Mouse (Mus musculus) intestine, embryonic 15.5 days (tissue): Measurements from ENCODE around the gene Chrdl2. TPM values are rescaled to one million over a fixed set of nuclear protein-coding genes. Genes with fewer than 3 reads are reported as not detected.

ENCODE experiments used
- ATAC-seq: fragments of 200-750 bp; cut with Nextera tagmentation; 2 replicates; pipeline ENCODE4 v1.8.0; 2017; ENCODE audit warnings: moderate TSS enrichment, moderate library complexity
- H3K27ac ChIP-seq: fragments of 300-500 bp; sonication (generic); 2 replicates; pipeline ENCODE4 v1.5.1; 2015; ENCODE audit warnings: mild to moderate bottlenecking, inconsistent platforms
- H3K27me3 ChIP-seq: fragments of 300-500 bp; sonication (generic); replicated peaks from 2 replicates; pipeline ENCODE4 v1.6.1; 2015; ENCODE audit warnings: inconsistent platforms
- H3K36me3 ChIP-seq: fragments of 300-500 bp; sonication (generic); 2 replicates; pipeline ENCODE4 v1.6.1; 2015; ENCODE audit warnings: inconsistent platforms
- H3K4me1 ChIP-seq: fragments of 300-500 bp; sonication (generic); replicated peaks from 2 replicates; pipeline ENCODE4 v1.6.1; 2015; ENCODE audit warnings: inconsistent platforms
- H3K4me2 ChIP-seq: fragments of 300-500 bp; sonication (generic); replicated peaks from 2 replicates; pipeline ENCODE4 v1.6.1; 2015; ENCODE audit warnings: mild to moderate bottlenecking, inconsistent platforms
- H3K4me3 ChIP-seq: fragments of 300-500 bp; sonication (generic); replicated peaks from 2 replicates; pipeline ENCODE4 v1.5.1; 2015; ENCODE audit warnings: inconsistent platforms
- H3K9ac ChIP-seq: fragments of 300-500 bp; sonication (generic); 2 replicates; pipeline ENCODE4 v1.6.1; 2015; ENCODE audit warnings: inconsistent platforms
- H3K9me3 ChIP-seq: fragments of 300-500 bp; sonication (generic); 2 replicates; pipeline ENCODE4 v1.6.1; 2016; ENCODE audit warnings: inconsistent platforms
- WGBS: fragments of 180-500 bp; shearing (Covaris S2); methylation state at CpG from one replicate; pipeline ENCODE4 v1.1.7; 2015; 5-methylcytosine and 5-hydroxymethylcytosine counted together
- polyA plus RNA-seq: library from polyadenylated mRNA; unstranded; fragments of >200 nt; fragmentation: Nextera tagmentation; extraction: Ambion mirVana; gene quantifications from 2 replicates; pipeline ENCODE4 v1.2.1, GENCODE M21; 2015

Gene Chrdl2
- polyA plus RNA-seq, 1 experiment from 2014 or later = 0.72 TPM

- Histone ChIP-seq H3K9me3 (no peaks in the 10 kb centered on the region), H3K9ac (no peak overlapping the region), H3K27me3 (no peaks in the 10 kb centered on the region), H3K27ac (no peak overlapping the region), H3K4me2 (no peak overlapping the region), H3K4me1 (peaks cover 10% of the 10 kb centered on the region), H3K4me3 (no peak overlapping the region), H3K36me3 (no peaks in the 10 kb centered on the region)
- ATAC-seq = 0 out of 2 replicates have a peak, but pooled peaks have one; percentile 28
- WGBS = 64% methylated on average over 10 of the region's 10 CpGs
Measured at GRCm38 (mm10) chr7:99974208-99974970, 31.6 kb upstream of the Chrdl2 start.

DNA sequence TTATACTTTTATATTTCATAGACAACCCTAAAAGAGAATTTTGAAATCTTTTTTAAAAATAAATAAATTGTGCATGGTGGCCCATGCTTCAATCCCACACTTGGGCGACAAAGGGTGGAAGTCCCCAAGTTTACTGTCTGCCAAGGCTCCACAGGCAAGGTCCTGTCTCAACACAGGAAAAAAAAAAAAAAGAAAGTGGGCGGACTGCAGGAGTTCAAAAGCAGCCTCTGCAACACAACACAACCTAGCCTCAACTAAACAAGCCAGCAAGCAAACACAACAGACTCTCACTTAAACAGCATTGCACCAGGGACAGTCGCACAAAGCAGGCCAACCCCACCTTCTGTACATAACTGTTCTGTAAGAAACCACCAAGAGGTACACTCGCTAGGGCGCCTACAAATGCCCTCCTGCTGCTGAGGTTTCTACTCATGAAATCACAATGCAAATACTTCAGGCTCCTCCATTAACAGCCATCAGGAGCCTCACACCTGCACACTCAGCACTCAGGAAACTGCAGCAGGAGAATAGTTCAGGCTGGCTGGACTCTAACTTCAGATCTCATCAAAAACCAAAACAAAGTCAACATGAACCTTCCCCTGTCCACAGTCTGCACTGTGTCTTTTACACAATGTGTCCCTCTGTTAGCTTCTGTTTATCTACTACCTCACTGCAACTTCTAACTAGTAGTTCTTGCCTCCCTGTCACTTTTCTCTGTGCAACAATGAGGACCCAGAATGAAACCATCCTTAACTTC is 30.0 kb upstream of the Chrdl2 start:
- no peaks in the 10 kb centered on the region for H3K9me3 ChIP-seq
- no peak for ATAC-seq
- peaks cover 15% of the 10 kb centered on the region for H3K4me1 ChIP-seq
- H3K4me3 ChIP-seq = no peak overlapping the region
- H3K36me3 ChIP-seq = no peaks in the 10 kb centered on the region
- H3K9ac ChIP-seq = no peak overlapping the region
- WGBS = 75% methylated on average over 5 of the region's 5 CpGs
- H3K4me2 ChIP-seq = no peak overlapping the region
- no peak overlapping the region for H3K27ac ChIP-seq
- H3K27me3 ChIP-seq = no peaks in the 10 kb centered on the region

GRCm38 (mm10) chr7:99978041-99978440 is 27.9 kb upstream of the Chrdl2 start:
- Histone ChIP-seq H3K9ac (no peak overlapping the region), H3K4me2 (no peak overlapping the region), H3K27ac (no peak overlapping the region), H3K4me3 (no peak overlapping the region), H3K27me3 (no peaks in the 10 kb centered on the region), H3K36me3 (no peaks in the 10 kb centered on the region), H3K4me1 (peaks cover 17% of the 10 kb centered on the region), H3K9me3 (no peaks in the 10 kb centered on the region)
- 79% methylated on average over 2 of the region's 2 CpGs for WGBS
- ATAC-seq = no peak

- WGBS = 6% methylated on average over 6 of the region's 6 CpGs
- no peak for ATAC-seq
- H3K27ac ChIP-seq = peak overlapping the region; percentile 95; the same call in 1 of the 2 replicates
Measured at GRCm38 (mm10) chr7:99979081-99979480, 26.9 kb upstream of the Chrdl2 start.

GRCm38 (mm10) chr7:99979546-99980131 is 26.3 kb upstream of the Chrdl2 start:
- Histone ChIP-seq H3K9me3 (no peaks in the 10 kb centered on the region), H3K27me3 (no peaks in the 10 kb centered on the region), H3K9ac (peak overlapping the region; percentile 98), H3K36me3 (no peaks in the 10 kb centered on the region), H3K4me3 (peak overlapping the region; percentile 100), H3K4me2 (peak overlapping the region; percentile 78), H3K27ac (peak overlapping the region; percentile 95), H3K4me1 (peaks cover 14% of the 10 kb centered on the region)
- ATAC-seq = peak; percentile 87
- WGBS = under 1% methylated on average over 51 of the region's 51 CpGs

More at GRCm38 (mm10) chr7:99979081-99979480, 26.9 kb upstream of the Chrdl2 start:
- peak overlapping the region; percentile 98 for H3K9ac ChIP-seq
- H3K36me3 ChIP-seq = no peaks in the 10 kb centered on the region
- H3K4me1 ChIP-seq = peaks cover 17% of the 10 kb centered on the region
- peak overlapping the region; percentile 100 for H3K4me3 ChIP-seq
- no peaks in the 10 kb centered on the region for H3K9me3 ChIP-seq
- peak overlapping the region; percentile 78 for H3K4me2 ChIP-seq
- no peaks in the 10 kb centered on the region for H3K27me3 ChIP-seq

GRCm38 (mm10) chr7:99980132-99980591 is 25.8 kb upstream of the Chrdl2 start, which contains the start of gene Rnf169:
Gene Rnf169, minus strand, starts transcription at chr7:99980448.
- H3K4me2 ChIP-seq = peak within 1 kb of the TSS; percentile 78
- H3K9ac ChIP-seq = peak within 1 kb of the TSS; percentile 98
- H3K27ac ChIP-seq = peak within 1 kb of the TSS; percentile 95
- H3K4me1 ChIP-seq = peaks cover 13% of the 10 kb centered on the region
- H3K27me3 ChIP-seq = no peaks in the 10 kb centered on the region
- H3K36me3 ChIP-seq = no peaks in the 10 kb centered on the region
- peak within 1 kb of the TSS; percentile 100 for H3K4me3 ChIP-seq
- ATAC-seq = peak; percentile 97
- no peaks in the 10 kb centered on the region for H3K9me3 ChIP-seq
- WGBS = 1% methylated on average over 55 of the region's 55 CpGs

DNA sequence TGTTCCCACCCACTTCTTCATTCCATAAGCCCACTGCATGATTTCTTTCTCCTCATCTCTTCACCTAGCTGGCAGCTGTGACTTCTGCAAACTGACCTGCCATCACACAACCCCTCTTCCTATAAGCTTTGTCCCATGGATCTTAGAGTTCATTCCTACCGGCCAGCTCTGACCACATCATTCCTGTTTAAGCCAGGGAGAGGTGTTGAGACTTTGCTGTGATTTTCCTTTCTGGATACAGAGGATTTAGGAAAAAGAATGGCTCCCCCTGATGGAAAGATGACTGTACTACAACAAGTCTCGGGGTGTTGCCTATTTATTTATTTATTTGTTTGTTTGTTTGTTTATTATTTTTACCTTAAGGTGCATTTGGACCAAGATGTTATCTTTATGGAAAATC is 24.7 kb upstream of the Chrdl2 start:
- 15% methylated on average over 2 of the region's 2 CpGs for WGBS
- no peak overlapping the region for H3K4me2 ChIP-seq

DNA sequence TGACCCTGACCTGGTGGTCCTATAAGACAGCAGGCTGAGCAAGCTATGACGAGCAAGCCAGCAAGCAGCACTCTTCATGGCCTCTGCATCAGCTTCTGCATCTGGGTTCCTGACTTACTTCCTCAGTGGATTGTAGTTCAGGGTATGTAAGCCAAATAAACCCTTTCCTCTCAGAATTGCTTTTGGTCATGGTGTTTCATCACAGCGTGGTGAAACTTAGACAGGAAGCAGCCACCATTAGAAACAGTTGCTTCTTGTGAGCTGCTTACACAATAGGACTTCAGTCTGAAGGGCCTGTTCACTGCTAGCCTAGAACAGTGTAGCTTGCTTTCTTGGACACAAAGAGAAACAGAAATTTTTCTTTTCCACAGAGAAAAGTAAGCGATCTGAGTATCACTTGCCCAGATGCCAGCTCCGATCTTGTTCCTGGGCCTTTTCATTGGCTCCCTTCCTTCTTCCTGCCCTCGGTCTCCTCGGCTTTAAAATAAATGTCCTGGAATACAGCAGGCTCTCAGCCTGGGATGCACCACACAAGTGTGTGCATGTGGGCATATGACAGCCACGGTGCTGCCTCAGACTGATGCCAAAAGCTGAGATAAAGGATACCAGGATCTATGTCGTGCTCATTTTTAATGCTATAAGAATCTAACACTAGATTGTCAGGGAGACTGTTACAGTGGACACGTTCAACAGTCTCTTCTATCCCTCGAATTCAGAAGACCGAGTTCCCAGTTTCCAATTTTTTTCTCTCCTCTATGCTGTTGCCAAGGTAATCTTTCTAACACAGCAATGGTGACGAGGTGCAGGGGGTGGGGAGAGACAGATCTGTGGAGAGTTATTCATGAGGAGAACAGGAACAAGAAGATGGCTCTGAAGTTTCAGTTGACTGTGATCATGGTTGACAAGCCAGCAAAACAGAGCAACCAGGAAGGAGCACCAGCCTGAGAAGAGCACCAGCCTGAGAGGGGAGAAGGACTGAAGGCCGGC is 23.4 kb upstream of the Chrdl2 start:
- Histone ChIP-seq H3K4me1 (peaks cover 13% of the 10 kb centered on the region), H3K27ac (no peak overlapping the region), H3K4me3 (no peak overlapping the region), H3K9ac (no peak overlapping the region), H3K27me3 (no peaks in the 10 kb centered on the region), H3K4me2 (no peak overlapping the region), H3K36me3 (no peaks in the 10 kb centered on the region), H3K9me3 (no peaks in the 10 kb centered on the region)
- 84% methylated on average over 13 of the region's 13 CpGs for WGBS
- no peak for ATAC-seq

More for the DNA sequence above, 24.7 kb upstream of the Chrdl2 start:
- Histone ChIP-seq H3K36me3 (no peaks in the 10 kb centered on the region), H3K4me3 (no peak overlapping the region), H3K9ac (no peak overlapping the region), H3K4me1 (peaks cover 13% of the 10 kb centered on the region), H3K9me3 (no peaks in the 10 kb centered on the region), H3K27me3 (no peaks in the 10 kb centered on the region), H3K27ac (no peak overlapping the region)
- no peak for ATAC-seq

GRCm38 (mm10) chr7:99988725-99989124 is 17.2 kb upstream of the Chrdl2 start:
- Histone ChIP-seq H3K27ac (no peak overlapping the region), H3K36me3 (no peaks in the 10 kb centered on the region), H3K4me3 (no peak overlapping the region), H3K4me1 (no peaks in the 10 kb centered on the region), H3K27me3 (no peaks in the 10 kb centered on the region), H3K9ac (no peak overlapping the region), H3K4me2 (no peak overlapping the region), H3K9me3 (no peaks in the 10 kb centered on the region)
- WGBS = 1% methylated on average over 4 of the region's 4 CpGs
- ATAC-seq = peak; percentile 63; the same call in 1 of the 2 replicates

DNA sequence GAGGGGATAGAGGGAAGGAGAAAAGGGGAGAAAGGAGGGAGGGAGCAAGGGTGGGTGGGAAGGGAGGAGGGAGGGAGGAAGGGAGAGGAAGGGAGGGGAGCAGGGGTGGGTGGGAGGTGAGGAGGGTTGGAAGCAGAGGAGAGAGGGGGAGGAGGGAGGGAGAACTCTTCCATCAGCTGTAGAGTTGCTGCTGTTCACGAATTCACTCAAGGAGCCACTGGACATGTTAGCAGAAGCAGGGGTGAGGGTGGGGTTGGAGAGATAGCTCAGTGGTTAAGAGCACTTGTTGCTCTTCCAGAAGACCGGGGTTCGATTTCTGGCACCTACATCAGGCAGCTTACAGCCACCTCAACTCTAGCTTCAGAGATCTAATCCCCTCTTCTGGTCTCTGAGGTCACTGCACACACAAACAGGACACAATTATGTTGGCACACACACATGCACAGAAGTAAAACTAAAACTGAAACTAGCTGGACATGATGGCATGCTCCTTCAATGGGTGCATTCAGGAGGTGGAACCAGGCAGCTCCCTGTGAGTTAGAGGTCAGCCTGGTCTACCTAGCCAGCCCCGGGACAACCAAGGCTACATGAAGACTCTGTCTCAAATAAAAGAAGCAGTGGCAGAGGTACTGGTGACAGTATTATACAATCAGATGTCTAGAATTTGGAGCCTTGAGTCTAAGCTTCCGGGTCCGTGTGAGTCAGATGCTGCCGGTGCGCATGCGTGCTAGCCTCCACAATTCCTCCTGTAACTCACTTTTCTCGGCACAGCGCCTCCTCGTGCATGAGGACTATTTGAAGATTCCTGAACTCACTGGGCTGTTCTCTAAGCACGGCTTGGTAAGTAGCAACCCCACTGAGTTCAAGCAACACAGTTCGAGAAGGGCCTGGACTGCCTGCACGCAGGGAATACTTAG is 15.9 kb upstream of the Chrdl2 start:
- Histone ChIP-seq H3K4me3 (no peak overlapping the region), H3K27ac (no peak overlapping the region), H3K9ac (no peak overlapping the region), H3K36me3 (no peaks in the 10 kb centered on the region), H3K4me1 (no peaks in the 10 kb centered on the region), H3K4me2 (no peak overlapping the region), H3K9me3 (no peaks in the 10 kb centered on the region), H3K27me3 (no peaks in the 10 kb centered on the region)
- no peak for ATAC-seq
- 67% methylated on average over 15 of the region's 15 CpGs for WGBS
